Mouse (Mus musculus): ENCODE measurements around the gene Rab7.

The Rab7 gene

GRCm38 (mm10) chr6:87993790-87994571 lies 51.1 kb downstream of the Rab7 start:
- no peak for TF ChIP-seq GATA4 (IDR thresholded peaks at IDR 0.05; ENCODE audit: insufficient replicate concordance, low read length)

- no peak for TF ChIP-seq GATA4 (IDR thresholded peaks at IDR 0.05; ENCODE audit: insufficient replicate concordance, low read length)
Observed at GRCm38 (mm10) chr6:87992733-87993132, 52.3 kb downstream of the Rab7 start.

- TF ChIP-seq GATA4 (IDR thresholded peaks at IDR 0.05; ENCODE audit: insufficient replicate concordance, low read length), result no peak
Observed at GRCm38 (mm10) chr6:87991886-87992285, 53.2 kb downstream of the Rab7 start.

GRCm38 (mm10) chr6:87991216-87991615 lies 53.9 kb downstream of the Rab7 start:
- no peak for TF ChIP-seq GATA4 (IDR thresholded peaks at IDR 0.05; ENCODE audit: insufficient replicate concordance, low read length)

- TF ChIP-seq GATA4 (IDR thresholded peaks at IDR 0.05; ENCODE audit: insufficient replicate concordance, low read length), result no peak
Observed at GRCm38 (mm10) chr6:87982506-87982905, 62.6 kb downstream of the Rab7 start.

GRCm38 (mm10) chr6:87981547-87982256 lies 63.4 kb downstream of the Rab7 start, which contains the start of gene H1fx:
Gene H1fx (minus strand): TSS chr6:87981637.
- TF ChIP-seq GATA4 (IDR thresholded peaks at IDR 0.05; ENCODE audit: insufficient replicate concordance, low read length), result no peak

GRCm38 (mm10) chr6:87981030-87981485 lies 64.0 kb downstream of the Rab7 start:
- TF ChIP-seq GATA4 (IDR thresholded peaks at IDR 0.05; ENCODE audit: insufficient replicate concordance, low read length), result no peak

GRCm38 (mm10) chr6:87980374-87981029 lies 64.6 kb downstream of the Rab7 start:
- no peak for TF ChIP-seq GATA4 (IDR thresholded peaks at IDR 0.05; ENCODE audit: insufficient replicate concordance, low read length)

GRCm38 (mm10) chr6:87979728-87980127 lies 65.3 kb downstream of the Rab7 start:
- no peak for TF ChIP-seq GATA4 (IDR thresholded peaks at IDR 0.05; ENCODE audit: insufficient replicate concordance, low read length)

GRCm38 (mm10) chr6:87970041-87970440 lies 75.0 kb downstream of the Rab7 start:
- no peak for TF ChIP-seq GATA4 (IDR thresholded peaks at IDR 0.05; ENCODE audit: insufficient replicate concordance, low read length)

Data from liver, adult (tissue).